Mouse (Mus musculus) hindbrain, embryonic 10.5 days (tissue): ENCODE results near the gene Mast1. TPM values are rescaled to one million over a fixed set of nuclear protein-coding genes. Genes with fewer than 3 reads are reported as not detected.

Experiments used
- DNase-seq: peaks from one replicate; pipeline ENCODE4 v3.0.0-alpha.2; 2017; ENCODE audit warnings: low spot score
- H3K27ac ChIP-seq: fragments of 300-500 bp; sonication (generic); 2 replicates; pipeline ENCODE4 v1.5.1; 2016; ENCODE audit warnings: mild to moderate bottlenecking, moderate library complexity
- H3K27me3 ChIP-seq: fragments of 300-500 bp; sonication (generic); 2 replicates; pipeline ENCODE4 v1.6.1; 2016; ENCODE audit warnings: mild to moderate bottlenecking; ENCODE audit not compliant: poor library complexity, insufficient read depth, severe bottlenecking
- H3K36me3 ChIP-seq: fragments of 300-500 bp; sonication (generic); 2 replicates; pipeline ENCODE4 v1.6.1; 2016; ENCODE audit warnings: mild to moderate bottlenecking, moderate library complexity
- H3K4me1 ChIP-seq: fragments of 300-500 bp; sonication (generic); replicated peaks from 2 replicates; pipeline ENCODE4 v1.6.1; 2016; ENCODE audit warnings: mild to moderate bottlenecking
- H3K4me3 ChIP-seq: fragments of 300-500 bp; sonication (generic); 2 replicates; pipeline ENCODE4 v1.5.1; 2016; ENCODE audit warnings: mild to moderate bottlenecking, moderate library complexity
- H3K9me3 ChIP-seq: fragments of 300-500 bp; sonication (generic); 2 replicates; pipeline ENCODE4 v1.6.1; 2016; ENCODE audit warnings: mild to moderate bottlenecking, moderate library complexity
- WGBS: fragments of 180-500 bp; shearing (Covaris S2); methylation state at CpG from one replicate; pipeline ENCODE4 v1.1.7; 2016; 5-methylcytosine and 5-hydroxymethylcytosine counted together
- polyA plus RNA-seq: library from polyadenylated mRNA; unstranded; fragments of >200 nt; fragmentation: Nextera tagmentation; extraction: Ambion mirVana; gene quantifications from 2 replicates; pipeline ENCODE4 v1.2.1, GENCODE M21; 2016

The Mast1 gene
- polyA plus RNA-seq, 1 experiment from 2014 or later, result 12.7 TPM

- no peaks in the 10 kb centered on the region for H3K36me3 ChIP-seq
- H3K9me3 ChIP-seq, result no peaks in the 10 kb centered on the region
- no peak overlapping the region for H3K27ac ChIP-seq
- DNase-seq, result peak; percentile 73
- WGBS, result 3% methylated on average over 26 of the region's 26 CpGs
- peaks cover 81% of the 10 kb centered on the region for H3K27me3 ChIP-seq
- H3K4me3 ChIP-seq, result peak overlapping the region; percentile 73
- peaks cover 32% of the 10 kb centered on the region for H3K4me1 ChIP-seq
These were observed 7.5 kb upstream of the Mast1 start for GRCm38 (mm10) chr8:84944478-84945160.

GRCm38 (mm10) chr8:84943699-84944098, 6.5 kb upstream of the Mast1 start:
- Histone ChIP-seq H3K4me1 (peaks cover 32% of the 10 kb centered on the region), H3K27ac (no peak overlapping the region), H3K36me3 (no peaks in the 10 kb centered on the region), H3K27me3 (peaks cover 79% of the 10 kb centered on the region), H3K9me3 (no peaks in the 10 kb centered on the region), H3K4me3 (no peak overlapping the region)
- no peak for DNase-seq
- 23% methylated on average over 4 of the region's 4 CpGs for WGBS

GRCm38 (mm10) chr8:84937620-84938485, 694 bp upstream of the Mast1 start:
- H3K4me3 ChIP-seq, result peak overlapping the region; percentile 70
- peaks cover 40% of the 10 kb centered on the region for H3K4me1 ChIP-seq
- peaks cover 77% of the 10 kb centered on the region for H3K27me3 ChIP-seq
- H3K27ac ChIP-seq, result peak overlapping the region; percentile 85
- H3K9me3 ChIP-seq, result no peaks in the 10 kb centered on the region
- H3K36me3 ChIP-seq, result no peaks in the 10 kb centered on the region
- no peak for DNase-seq
- WGBS, result 66% methylated on average over 13 of the region's 13 CpGs

GRCm38 (mm10) chr8:84936041-84936961, 858 bp downstream of the Mast1 start:
- no peak for DNase-seq
- peak overlapping the region; percentile 70 for H3K4me3 ChIP-seq
- no peaks in the 10 kb centered on the region for H3K9me3 ChIP-seq
- H3K4me1 ChIP-seq, result peaks cover 40% of the 10 kb centered on the region
- peaks cover 85% of the 10 kb centered on the region for H3K27me3 ChIP-seq
- peak overlapping the region; percentile 85 for H3K27ac ChIP-seq
- no peaks in the 10 kb centered on the region for H3K36me3 ChIP-seq
- WGBS, result 19% methylated on average over 23 of the region's 23 CpGs

GRCm38 (mm10) chr8:84935489-84935888, 1.7 kb downstream of the Mast1 start:
- H3K36me3 ChIP-seq, result no peaks in the 10 kb centered on the region
- peak overlapping the region; percentile 70 for H3K4me3 ChIP-seq
- 0 out of 2 replicates have a peak overlapping the region, but pooled peaks have one; percentile 24 for H3K27ac ChIP-seq
- peaks cover 40% of the 10 kb centered on the region for H3K4me1 ChIP-seq
- WGBS, result 4% methylated on average over 14 of the region's 14 CpGs
- no peaks in the 10 kb centered on the region for H3K9me3 ChIP-seq
- H3K27me3 ChIP-seq, result peaks cover 87% of the 10 kb centered on the region
- peak; percentile 31 for DNase-seq

GRCm38 (mm10) chr8:84934860-84935259, 2.3 kb downstream of the Mast1 start:
- Histone ChIP-seq H3K27me3 (peaks cover 92% of the 10 kb centered on the region), H3K9me3 (no peaks in the 10 kb centered on the region), H3K27ac (no peak overlapping the region), H3K36me3 (no peaks in the 10 kb centered on the region), H3K4me3 (peak overlapping the region; percentile 70), H3K4me1 (peaks cover 40% of the 10 kb centered on the region)
- DNase-seq, result peak; percentile 80
- WGBS, result 1% methylated on average over 15 of the region's 15 CpGs

GRCm38 (mm10) chr8:84933767-84934559, 3.2 kb downstream of the Mast1 start:
- peak overlapping the region; percentile 23; the same call in 1 of the 2 replicates for H3K4me3 ChIP-seq
- 82% methylated on average over 16 of the region's 16 CpGs for WGBS
- no peak for DNase-seq
- peaks cover 94% of the 10 kb centered on the region for H3K27me3 ChIP-seq
- no peak overlapping the region for H3K27ac ChIP-seq
- no peaks in the 10 kb centered on the region for H3K36me3 ChIP-seq
- no peaks in the 10 kb centered on the region for H3K9me3 ChIP-seq
- H3K4me1 ChIP-seq, result peaks cover 45% of the 10 kb centered on the region

- no peak for DNase-seq
- Histone ChIP-seq H3K27ac (no peak overlapping the region), H3K4me1 (peaks cover 34% of the 10 kb centered on the region), H3K9me3 (no peaks in the 10 kb centered on the region), H3K27me3 (peaks cover 82% of the 10 kb centered on the region), H3K4me3 (no peak overlapping the region), H3K36me3 (no peaks in the 10 kb centered on the region; the same call in 1 of the 2 replicates)
- 89% methylated on average over 13 of the region's 13 CpGs for WGBS
These were observed 6.6 kb downstream of the Mast1 start for GRCm38 (mm10) chr8:84930582-84930981.

GRCm38 (mm10) chr8:84928456-84929306, 8.5 kb downstream of the Mast1 start:
- 2% methylated on average over 52 of the region's 52 CpGs for WGBS
- peaks cover 15% of the 10 kb centered on the region for H3K4me1 ChIP-seq
- DNase-seq, result peak; percentile 84
- no peak overlapping the region for H3K27ac ChIP-seq
- H3K9me3 ChIP-seq, result no peaks in the 10 kb centered on the region
- peaks cover 75% of the 10 kb centered on the region for H3K27me3 ChIP-seq
- H3K4me3 ChIP-seq, result peak overlapping the region; percentile 55
- peaks cover 2% of the 10 kb centered on the region; the same call in 1 of the 2 replicates for H3K36me3 ChIP-seq

GRCm38 (mm10) chr8:84927513-84927912, 9.6 kb downstream of the Mast1 start:
- no peak for DNase-seq

GRCm38 (mm10) chr8:84925557-84925956, 11.6 kb downstream of the Mast1 start:
- no peak for DNase-seq

More at GRCm38 (mm10) chr8:84927513-84927912, 9.6 kb downstream of the Mast1 start:
- Histone ChIP-seq H3K4me1 (peaks cover 13% of the 10 kb centered on the region), H3K27ac (no peak overlapping the region), H3K9me3 (no peaks in the 10 kb centered on the region), H3K4me3 (no peak overlapping the region), H3K36me3 (peaks cover 4% of the 10 kb centered on the region; the same call in 1 of the 2 replicates), H3K27me3 (peaks cover 71% of the 10 kb centered on the region)
- WGBS, result 86% methylated on average over 1 of the region's 1 CpGs

More at GRCm38 (mm10) chr8:84925557-84925956, 11.6 kb downstream of the Mast1 start:
- peaks cover 58% of the 10 kb centered on the region for H3K27me3 ChIP-seq
- peaks cover 13% of the 10 kb centered on the region for H3K4me1 ChIP-seq
- 75% methylated on average over 7 of the region's 7 CpGs for WGBS
- peaks cover 13% of the 10 kb centered on the region for H3K36me3 ChIP-seq
- no peaks in the 10 kb centered on the region for H3K9me3 ChIP-seq
- no peak overlapping the region for H3K27ac ChIP-seq
- no peak overlapping the region for H3K4me3 ChIP-seq
